Mouse (Mus musculus) midbrain, embryonic 10.5 days (tissue): ENCODE results near the gene Acbd6. TPM values are rescaled to one million over a fixed set of nuclear protein-coding genes. Genes with fewer than 3 reads are reported as not detected.
A peak's percentile ranks its signal among the peaks of the same experiment; 100 is the strongest.

Source experiments
- DNase-seq: peaks from one replicate; pipeline ENCODE4 v3.0.0-alpha.2; 2017; ENCODE audit warnings: low spot score
- H3K27ac ChIP-seq: fragments of 300-500 bp; sonication (generic); replicated peaks from 2 replicates; pipeline ENCODE4 v1.5.1; 2016; ENCODE audit warnings: mild to moderate bottlenecking
- H3K27me3 ChIP-seq: fragments of 300-500 bp; sonication (generic); 2 replicates; pipeline ENCODE4 v1.6.1; 2016; ENCODE audit warnings: low read depth, mild to moderate bottlenecking; ENCODE audit not compliant: poor library complexity, severe bottlenecking
- H3K36me3 ChIP-seq: fragments of 300-500 bp; sonication (generic); 2 replicates; pipeline ENCODE4 v1.6.1; 2016; ENCODE audit warnings: mild to moderate bottlenecking, moderate library complexity
- H3K4me1 ChIP-seq: fragments of 300-500 bp; sonication (generic); 2 replicates; pipeline ENCODE4 v1.6.1; 2016
- H3K4me3 ChIP-seq: fragments of 300-500 bp; sonication (generic); 2 replicates; pipeline ENCODE4 v1.5.1; 2016; ENCODE audit warnings: mild to moderate bottlenecking, moderate library complexity
- H3K9me3 ChIP-seq: fragments of 300-500 bp; sonication (generic); replicated peaks from 2 replicates; pipeline ENCODE4 v1.6.1; 2016; ENCODE audit warnings: mild to moderate bottlenecking
- WGBS: fragments of 180-500 bp; shearing (Covaris S2); methylation state at CpG from one replicate; pipeline ENCODE4 v1.1.7; 2016; 5-methylcytosine and 5-hydroxymethylcytosine counted together
- polyA plus RNA-seq: library from polyadenylated mRNA; unstranded; fragments of >200 nt; fragmentation: Nextera tagmentation; extraction: Ambion mirVana; gene quantifications from 2 replicates; pipeline ENCODE4 v1.2.1, GENCODE M21; 2016

The Acbd6 gene
- polyA plus RNA-seq: 69.1 and 71.5 TPM in 2 replicates

DNA sequence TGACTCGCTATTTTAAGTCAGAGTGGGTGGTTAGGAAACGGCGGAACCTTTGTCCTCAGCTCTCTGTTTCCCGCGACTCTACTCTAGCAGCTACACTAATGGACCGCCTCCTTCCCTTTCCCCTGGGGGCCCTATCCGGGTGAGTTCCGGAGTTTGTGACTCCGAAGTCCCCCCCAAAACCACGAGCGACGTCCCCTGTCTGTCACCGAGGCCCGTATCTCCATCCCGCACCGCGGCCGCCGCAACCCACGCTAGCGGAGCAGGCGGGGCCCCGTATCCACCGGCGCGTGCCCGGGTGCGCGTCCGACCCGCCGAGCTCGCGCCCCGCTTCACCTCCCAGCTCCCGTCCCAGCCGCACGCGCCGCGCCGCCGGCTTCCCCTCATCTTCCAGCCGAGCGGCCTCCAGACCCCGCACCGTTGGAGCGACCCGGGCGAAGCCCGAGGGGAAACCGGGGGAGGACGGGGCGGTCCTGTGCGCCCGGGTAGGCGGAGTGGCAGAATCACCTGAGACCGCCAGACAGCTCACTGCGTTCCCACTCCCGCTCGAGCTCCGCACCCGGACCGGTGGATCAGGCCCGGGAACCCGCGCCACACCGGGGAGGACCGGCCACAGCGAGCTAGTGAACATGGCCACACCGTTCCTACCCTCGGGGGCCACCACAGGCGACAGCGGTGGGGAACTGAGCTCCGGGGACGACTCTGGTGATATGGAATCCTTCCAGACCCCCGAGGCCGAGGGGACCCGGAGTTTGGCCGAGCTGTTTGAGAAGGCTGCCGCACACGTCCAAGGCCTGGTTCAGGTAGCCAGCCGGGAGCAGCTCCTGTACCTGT, at the start of gene Acbd6:
Gene Acbd6, plus strand, starts transcription at position 109 of the 831 bp plus-strand sequence.
- under 1% methylated on average over 81 of the region's 83 CpGs for WGBS
- H3K27me3 ChIP-seq: no peaks in the 10 kb centered on the region
- peak within 1 kb of the TSS; percentile 94 for H3K27ac ChIP-seq

DNA sequence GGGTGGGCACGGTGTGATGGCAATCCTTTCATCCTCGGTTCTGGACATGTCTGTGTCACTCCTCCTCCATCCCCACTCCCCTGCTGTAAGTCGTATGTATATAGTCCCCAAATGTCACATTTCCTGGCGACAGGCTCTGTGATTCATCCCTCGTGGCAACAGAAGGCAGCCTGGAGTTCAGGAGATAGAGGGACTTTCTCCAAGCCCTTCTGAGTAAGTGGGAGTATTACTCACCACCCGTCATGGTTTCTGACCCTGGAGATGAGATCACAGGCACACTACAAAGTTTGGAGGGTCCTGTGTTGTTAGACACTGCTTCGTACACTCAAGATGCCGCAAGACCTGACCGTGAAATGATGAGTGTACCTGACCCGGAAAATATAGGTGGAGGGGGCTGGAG, 47.7 kb upstream of the Acbd6 start:
- 82% methylated on average over 10 of the region's 10 CpGs for WGBS
- no peak overlapping the region for H3K4me3 ChIP-seq
- no peaks in the 10 kb centered on the region for H3K4me1 ChIP-seq
- H3K27ac ChIP-seq: no peak overlapping the region
- H3K27me3 ChIP-seq: no peaks in the 10 kb centered on the region
- DNase-seq: no peak
- H3K9me3 ChIP-seq: no peaks in the 10 kb centered on the region
- no peaks in the 10 kb centered on the region for H3K36me3 ChIP-seq

More for the DNA sequence above, at the start of gene Acbd6:
- peak; percentile 79 for DNase-seq
- H3K4me1 ChIP-seq: peaks cover 36% of the 10 kb centered on the region
- no peaks in the 10 kb centered on the region; the same call in 1 of the 2 replicates for H3K9me3 ChIP-seq
- H3K4me3 ChIP-seq: peak within 1 kb of the TSS; percentile 98
- H3K36me3 ChIP-seq: peaks cover 2% of the 10 kb centered on the region; the same call in 1 of the 2 replicates

DNA sequence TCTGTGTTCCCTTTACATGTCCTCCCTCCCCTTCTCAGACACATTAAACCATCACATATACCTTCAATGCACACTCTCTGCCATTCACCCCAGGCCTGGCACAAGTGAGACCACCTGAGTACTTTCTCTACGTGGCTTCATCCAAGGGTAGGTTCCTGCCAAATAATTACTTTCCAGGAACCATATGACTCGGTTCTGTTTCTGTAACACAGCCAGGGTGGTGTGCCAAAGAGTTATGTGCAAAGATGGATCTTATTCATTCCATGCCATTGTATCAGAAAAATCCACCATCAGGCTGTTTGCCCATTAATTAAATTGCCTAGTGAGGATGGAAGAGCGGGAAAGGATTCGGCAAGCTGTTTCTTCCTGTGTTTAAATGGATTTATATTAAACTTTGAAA, 42.1 kb upstream of the Acbd6 start:
- peaks cover 13% of the 10 kb centered on the region for H3K4me1 ChIP-seq
- H3K27me3 ChIP-seq: no peaks in the 10 kb centered on the region
- no peak overlapping the region for H3K4me3 ChIP-seq
- H3K36me3 ChIP-seq: no peaks in the 10 kb centered on the region
- H3K9me3 ChIP-seq: no peaks in the 10 kb centered on the region; the same call in 1 of the 2 replicates
- 93% methylated on average over 4 of the region's 4 CpGs for WGBS
- DNase-seq: no peak
- H3K27ac ChIP-seq: no peak overlapping the region

DNA sequence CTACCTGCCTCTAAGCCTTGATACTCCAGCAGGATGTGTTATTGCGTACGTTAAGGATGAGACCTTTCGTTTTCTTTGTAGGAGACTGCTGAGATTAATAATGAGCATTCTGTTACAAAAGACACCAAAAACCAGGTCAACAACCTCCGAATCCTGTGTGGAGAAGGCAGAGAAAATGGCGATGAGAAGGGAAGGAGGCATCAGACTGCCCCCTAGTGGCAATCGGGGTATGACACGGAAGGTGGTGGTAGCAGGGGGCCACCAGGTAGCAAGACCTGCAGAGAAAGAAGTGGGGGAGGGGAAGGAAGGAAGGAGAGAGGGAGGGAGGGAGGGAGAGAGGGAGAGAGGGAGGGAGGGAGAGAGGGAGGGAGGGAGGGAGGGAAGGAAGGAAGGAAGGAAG, 41.3 kb upstream of the Acbd6 start:
- peak; percentile 59 for DNase-seq
- H3K27ac ChIP-seq: no peak overlapping the region
- H3K9me3 ChIP-seq: no peaks in the 10 kb centered on the region; the same call in 1 of the 2 replicates
- peaks cover 13% of the 10 kb centered on the region for H3K4me1 ChIP-seq
- no peaks in the 10 kb centered on the region for H3K27me3 ChIP-seq
- 36% methylated on average over 7 of the region's 7 CpGs for WGBS
- no peaks in the 10 kb centered on the region for H3K36me3 ChIP-seq
- H3K4me3 ChIP-seq: no peak overlapping the region

DNA sequence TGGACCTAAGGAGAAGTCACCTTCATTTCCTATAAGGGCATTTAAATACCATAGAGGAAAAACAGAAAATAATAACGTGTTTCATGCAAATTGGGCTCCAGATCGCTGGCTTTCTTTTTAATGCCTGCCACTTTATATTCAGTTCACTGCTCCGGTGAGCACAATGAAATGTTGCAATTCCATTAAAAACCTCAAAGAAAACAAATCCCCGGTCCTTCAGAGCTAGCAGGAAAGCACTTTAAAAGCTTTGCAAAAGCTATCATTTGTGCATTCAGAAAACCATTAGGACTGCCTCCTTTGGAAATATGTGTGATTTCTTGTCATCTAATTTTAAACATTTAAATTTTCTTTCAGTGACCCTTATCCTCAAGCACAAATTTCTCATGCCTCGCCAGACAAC, 40.9 kb upstream of the Acbd6 start:
- Histone ChIP-seq H3K9me3 (no peaks in the 10 kb centered on the region; the same call in 1 of the 2 replicates), H3K27me3 (no peaks in the 10 kb centered on the region), H3K4me1 (peaks cover 13% of the 10 kb centered on the region), H3K36me3 (no peaks in the 10 kb centered on the region), H3K4me3 (no peak overlapping the region), H3K27ac (no peak overlapping the region)
- WGBS: 45% methylated on average over 5 of the region's 5 CpGs
- DNase-seq: no peak

DNA sequence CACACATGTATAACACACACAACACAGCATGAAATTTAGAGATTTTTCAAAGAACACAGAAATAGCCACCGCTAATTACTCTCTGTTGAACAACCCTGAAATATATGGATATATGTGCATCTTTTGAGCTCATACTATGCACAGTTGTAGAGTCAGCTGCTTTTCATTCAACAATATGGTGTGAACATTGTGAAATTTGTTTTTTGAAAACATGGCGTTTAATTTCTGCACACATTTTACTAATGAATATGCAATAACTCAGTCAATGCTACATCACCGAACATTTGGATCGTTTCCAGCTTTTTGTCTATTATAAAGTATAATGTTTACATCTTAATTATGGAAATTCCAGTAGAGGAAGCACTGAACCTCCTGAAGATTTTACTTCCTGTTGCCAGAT, 37.6 kb upstream of the Acbd6 start:
- WGBS: 95% methylated on average over 4 of the region's 4 CpGs
- no peak for DNase-seq
- peaks cover 16% of the 10 kb centered on the region for H3K4me1 ChIP-seq
- H3K36me3 ChIP-seq: no peaks in the 10 kb centered on the region
- no peaks in the 10 kb centered on the region for H3K27me3 ChIP-seq
- no peaks in the 10 kb centered on the region; the same call in 1 of the 2 replicates for H3K9me3 ChIP-seq
- H3K4me3 ChIP-seq: no peak overlapping the region
- H3K27ac ChIP-seq: no peak overlapping the region

DNA sequence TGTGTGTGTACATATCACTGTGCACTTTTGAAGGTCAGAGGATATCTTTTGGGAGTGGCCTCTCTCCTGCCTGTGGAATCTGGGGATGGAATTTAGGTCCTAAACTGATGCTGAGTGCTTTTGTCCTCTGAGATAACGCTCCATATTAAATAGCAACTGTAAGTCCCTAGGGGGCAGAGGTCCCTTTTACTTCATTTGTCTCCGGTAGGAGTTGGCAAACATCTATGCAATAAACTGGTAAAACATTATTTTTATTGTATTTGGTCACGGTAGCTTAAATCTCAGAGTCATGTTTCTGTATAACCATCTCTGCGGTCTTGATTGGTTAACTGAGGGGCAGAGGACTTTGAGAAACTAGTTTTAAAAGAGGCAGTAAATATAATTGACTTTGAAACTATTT, 35.4 kb upstream of the Acbd6 start:
- WGBS: 86% methylated on average over 4 of the region's 4 CpGs
- no peak for DNase-seq
- H3K4me3 ChIP-seq: no peak overlapping the region

DNA sequence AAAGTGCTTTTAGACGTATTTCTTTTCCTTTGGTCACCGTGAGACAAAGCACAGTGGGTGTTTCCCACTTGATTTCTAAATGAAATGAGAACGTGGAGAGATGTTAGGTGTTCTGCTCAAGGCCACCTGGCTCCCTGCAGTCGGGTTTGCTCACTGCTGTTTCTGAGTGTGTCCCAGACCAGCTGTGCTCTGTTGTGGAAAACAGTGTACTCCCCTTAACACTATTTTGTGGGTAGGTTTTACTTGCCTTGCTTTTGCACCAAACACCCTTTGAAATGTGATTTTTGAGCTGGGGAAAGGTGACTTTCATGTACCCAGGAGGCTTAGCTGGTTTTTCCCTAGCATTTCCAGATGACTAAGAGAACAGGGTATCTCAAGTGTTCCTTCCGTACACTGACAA, 31.7 kb upstream of the Acbd6 start:
- Histone ChIP-seq H3K4me3 (no peak overlapping the region), H3K27ac (no peak overlapping the region), H3K9me3 (no peaks in the 10 kb centered on the region), H3K27me3 (peaks cover 27% of the 10 kb centered on the region), H3K36me3 (no peaks in the 10 kb centered on the region), H3K4me1 (peaks cover 48% of the 10 kb centered on the region)
- 62% methylated on average over 5 of the region's 5 CpGs for WGBS
- no peak for DNase-seq

More for the DNA sequence above, 35.4 kb upstream of the Acbd6 start:
- H3K27ac ChIP-seq: no peak overlapping the region
- H3K9me3 ChIP-seq: no peaks in the 10 kb centered on the region; the same call in 1 of the 2 replicates
- H3K27me3 ChIP-seq: peaks cover 14% of the 10 kb centered on the region
- H3K36me3 ChIP-seq: no peaks in the 10 kb centered on the region
- peaks cover 13% of the 10 kb centered on the region for H3K4me1 ChIP-seq

DNA sequence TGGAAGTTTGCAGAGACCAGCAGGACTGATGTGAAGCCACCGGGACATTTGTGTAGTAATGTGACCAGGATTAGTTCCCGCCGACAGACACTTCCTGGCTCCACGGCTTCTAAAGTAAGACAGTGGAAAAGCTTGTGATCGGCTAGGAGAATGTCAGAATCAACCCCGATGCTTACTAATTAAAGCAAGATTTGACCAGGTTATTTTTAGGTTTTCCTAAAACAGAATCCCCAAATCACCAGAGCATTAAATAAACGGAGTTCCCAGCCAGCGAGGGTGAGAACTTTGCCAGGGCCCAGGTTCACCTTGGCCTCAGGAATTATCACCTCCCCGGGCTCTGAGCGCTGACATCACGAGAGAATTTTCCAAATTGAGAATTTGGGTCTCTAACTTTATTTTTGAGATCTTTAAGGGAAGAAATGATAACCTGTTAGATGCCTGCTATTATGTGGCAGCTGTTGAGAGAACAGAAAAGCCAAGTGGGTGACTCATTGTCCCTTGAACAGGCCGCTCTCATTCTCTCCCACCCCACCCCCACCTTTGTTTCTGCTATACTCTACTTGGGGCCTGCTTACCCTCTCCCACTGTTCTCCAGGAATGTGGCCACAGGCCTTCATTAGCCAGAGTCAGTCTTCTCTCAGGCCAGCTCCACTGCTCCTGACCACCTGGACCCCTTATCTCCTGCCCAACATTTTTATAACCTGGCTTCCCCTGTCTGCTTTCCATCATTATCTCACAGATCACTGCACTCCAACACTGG, 30.7 kb upstream of the Acbd6 start:
- 21% methylated on average over 12 of the region's 12 CpGs for WGBS
- Histone ChIP-seq H3K36me3 (no peaks in the 10 kb centered on the region), H3K27me3 (peaks cover 31% of the 10 kb centered on the region), H3K27ac (peak overlapping the region; percentile 61), H3K9me3 (no peaks in the 10 kb centered on the region), H3K4me3 (0 out of 2 replicates have a peak overlapping the region, but pooled peaks have one; percentile 9), H3K4me1 (peaks cover 53% of the 10 kb centered on the region)
- peak; percentile 36 for DNase-seq

DNA sequence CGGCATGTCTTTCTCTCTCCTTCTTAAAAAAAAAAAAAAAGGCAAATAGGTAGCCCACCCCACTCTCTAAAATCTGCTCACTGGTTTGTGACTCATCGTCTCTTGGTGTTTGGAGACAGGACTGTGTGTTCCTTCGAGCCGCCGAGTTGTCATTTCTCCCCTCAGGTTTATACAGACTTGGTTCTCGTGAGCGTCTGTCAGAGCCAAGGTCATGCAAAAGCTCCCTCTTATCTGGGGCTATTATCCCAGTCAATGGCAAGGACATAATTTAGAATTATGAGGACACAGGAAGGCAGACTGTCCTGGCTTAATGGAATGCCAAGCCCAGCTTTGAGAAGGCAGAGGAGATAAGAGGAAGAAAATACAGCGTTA, 30.1 kb upstream of the Acbd6 start:
- no peak for DNase-seq
- H3K27me3 ChIP-seq: peaks cover 31% of the 10 kb centered on the region
- no peaks in the 10 kb centered on the region for H3K36me3 ChIP-seq
- 16% methylated on average over 8 of the region's 8 CpGs for WGBS
- H3K4me3 ChIP-seq: no peak overlapping the region
- peak overlapping the region; percentile 61 for H3K27ac ChIP-seq
- peaks cover 53% of the 10 kb centered on the region for H3K4me1 ChIP-seq
- H3K9me3 ChIP-seq: no peaks in the 10 kb centered on the region

DNA sequence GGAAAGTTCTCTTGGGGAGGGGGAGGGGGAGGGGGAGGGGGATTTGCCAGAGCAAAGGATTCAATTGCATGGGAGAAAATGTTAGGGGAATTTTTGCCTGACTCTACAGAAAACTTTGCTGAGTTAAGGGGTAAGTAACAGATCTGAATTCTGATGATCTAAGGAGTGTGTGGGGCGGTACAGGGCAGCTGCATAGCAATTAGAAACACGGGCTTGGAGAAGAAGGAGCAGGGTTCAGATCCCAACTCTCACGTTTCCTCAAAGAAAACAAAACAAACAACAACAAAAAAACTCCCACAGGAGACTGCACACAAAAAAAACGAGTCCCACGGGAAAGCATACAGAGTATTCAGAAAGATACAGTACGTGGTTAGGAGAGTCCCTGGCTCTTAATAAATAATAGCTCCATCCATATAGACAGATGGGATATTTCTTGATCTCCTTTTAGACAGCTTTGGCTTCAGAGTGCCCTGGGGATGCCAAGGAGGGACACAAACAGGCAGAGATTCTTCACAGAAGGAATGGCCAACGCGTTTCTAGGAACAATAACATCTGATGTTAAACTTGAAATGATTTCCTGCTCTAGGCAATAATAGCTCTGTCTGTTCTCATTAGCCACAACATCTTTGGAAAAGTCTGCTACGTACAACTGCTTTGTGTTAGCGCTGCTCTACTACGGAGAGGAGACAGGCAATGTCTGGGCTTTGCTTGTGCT, 29.4 kb upstream of the Acbd6 start:
- H3K27ac ChIP-seq: 0 out of 2 replicates have a peak overlapping the region, but pooled peaks have one; percentile 61
- H3K9me3 ChIP-seq: no peaks in the 10 kb centered on the region
- DNase-seq: no peak
- peaks cover 31% of the 10 kb centered on the region for H3K27me3 ChIP-seq
- no peaks in the 10 kb centered on the region for H3K36me3 ChIP-seq
- H3K4me1 ChIP-seq: peaks cover 53% of the 10 kb centered on the region
- no peak overlapping the region for H3K4me3 ChIP-seq
- 33% methylated on average over 11 of the region's 11 CpGs for WGBS
